Mouse (Mus musculus) megakaryocyte, embryonic 14.5 days (primary cell): Measurements from ENCODE around the gene Fto.

Experiments
- FLI1 ChIP-seq: IDR thresholded peaks from 2 replicates; pipeline ENCODE4 v1.6.1; 2012; ENCODE audit warnings: low read length, inconsistent platforms, mixed read lengths
- GATA1 ChIP-seq: IDR thresholded peaks from 3 replicates; pipeline ENCODE4 v1.6.1; 2012; ENCODE audit warnings: mixed read lengths, low read length, inconsistent platforms, borderline replicate concordance

DNA sequence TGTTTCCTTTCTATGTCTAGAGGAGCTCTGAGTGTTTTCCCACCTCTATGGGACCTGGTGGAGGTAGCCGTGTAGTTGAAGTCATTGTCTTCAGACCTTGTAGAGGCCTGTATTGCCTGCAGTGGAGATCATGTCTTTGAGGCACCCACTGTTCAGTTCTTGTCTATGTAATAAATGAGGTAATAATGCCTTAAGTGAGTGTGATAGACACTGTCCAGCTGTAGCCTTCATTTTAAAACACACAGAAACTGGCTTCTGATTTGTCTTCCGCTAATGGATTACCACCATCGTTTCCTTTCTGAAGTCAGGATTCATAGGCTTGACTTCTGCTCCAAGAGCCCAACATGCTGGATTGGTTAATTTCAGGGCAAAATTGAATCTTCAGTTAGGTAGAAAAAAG is 154.1 kb downstream of the Fto start:
- TF ChIP-seq GATA1 = no peak
- no peak for TF ChIP-seq FLI1
